Mouse (Mus musculus): ENCODE data around the gene Pla2g7. TPM values are rescaled to one million over a fixed set of nuclear protein-coding genes. Genes with fewer than 3 reads are reported as not detected.
"Not testable (repeated sequence)": the region's sequence is repeated elsewhere in the genome, so short reads cannot be mapped to it uniquely, and the experiment has no call there.

The Pla2g7 gene
- 8.8 and 14.1 TPM in 2 replicates for total RNA-seq (2015; ENCODE audit: low replicate concordance)
- 6.9 and 15.0 TPM in 2 replicates for total RNA-seq (2017; ENCODE audit: low replicate concordance)

- no peak for ATAC-seq (replicated peaks; ENCODE audit: low FRiP score, poor library complexity, severe bottlenecking)
These were observed at the start of gene Pla2g7 for GRCm38 (mm10) chr17:43567992-43568888. Pla2g7 (plus strand) TSS chr17:43568098.

GRCm38 (mm10) chr17:43518644-43519409 is 49.1 kb upstream of the Pla2g7 start:
- ATAC-seq (replicated peaks; ENCODE audit: low FRiP score, poor library complexity, severe bottlenecking) = no peak

- ATAC-seq (replicated peaks; ENCODE audit: low FRiP score, poor library complexity, severe bottlenecking) = no peak
These were observed 47.7 kb upstream of the Pla2g7 start for GRCm38 (mm10) chr17:43520166-43520565.

- no peak for ATAC-seq (replicated peaks; ENCODE audit: low FRiP score, poor library complexity, severe bottlenecking)
These were observed 37.4 kb upstream of the Pla2g7 start for GRCm38 (mm10) chr17:43530507-43530906.

- ATAC-seq (replicated peaks; ENCODE audit: low FRiP score, poor library complexity, severe bottlenecking) = no peak
These were observed 36.7 kb upstream of the Pla2g7 start for GRCm38 (mm10) chr17:43531192-43531591.

GRCm38 (mm10) chr17:43534362-43535222 is 33.3 kb upstream of the Pla2g7 start:
- no peak for ATAC-seq (replicated peaks; ENCODE audit: low FRiP score, poor library complexity, severe bottlenecking)

GRCm38 (mm10) chr17:43536841-43537240 is 31.1 kb upstream of the Pla2g7 start:
- not testable (repeated sequence) for ATAC-seq (replicated peaks; ENCODE audit: low FRiP score, poor library complexity, severe bottlenecking)

- no peak for ATAC-seq (replicated peaks; ENCODE audit: low FRiP score, poor library complexity, severe bottlenecking)
These were observed 29.1 kb upstream of the Pla2g7 start for GRCm38 (mm10) chr17:43538767-43539166.

GRCm38 (mm10) chr17:43543539-43543938 is 24.4 kb upstream of the Pla2g7 start, which contains the start of gene Ankrd66:
Ankrd66 (minus strand) TSS chr17:43543639.
- no peak for ATAC-seq (replicated peaks; ENCODE audit: low FRiP score, poor library complexity, severe bottlenecking)

GRCm38 (mm10) chr17:43544040-43544439 is 23.9 kb upstream of the Pla2g7 start:
- no peak for ATAC-seq (replicated peaks; ENCODE audit: low FRiP score, poor library complexity, severe bottlenecking)

GRCm38 (mm10) chr17:43551122-43551630 is 16.7 kb upstream of the Pla2g7 start:
- no peak for ATAC-seq (replicated peaks; ENCODE audit: low FRiP score, poor library complexity, severe bottlenecking)

- ATAC-seq (replicated peaks; ENCODE audit: low FRiP score, poor library complexity, severe bottlenecking) = no peak
These were observed 13.1 kb upstream of the Pla2g7 start for GRCm38 (mm10) chr17:43554516-43555403.

GRCm38 (mm10) chr17:43557104-43557503 is 10.8 kb upstream of the Pla2g7 start:
- no peak for ATAC-seq (replicated peaks; ENCODE audit: low FRiP score, poor library complexity, severe bottlenecking)

GRCm38 (mm10) chr17:43557541-43558090 is 10.3 kb upstream of the Pla2g7 start:
- no peak for ATAC-seq (replicated peaks; ENCODE audit: low FRiP score, poor library complexity, severe bottlenecking)

- no peak for ATAC-seq (replicated peaks; ENCODE audit: low FRiP score, poor library complexity, severe bottlenecking)
These were observed 9.2 kb upstream of the Pla2g7 start for GRCm38 (mm10) chr17:43558678-43559077.

- no peak for ATAC-seq (replicated peaks; ENCODE audit: low FRiP score, poor library complexity, severe bottlenecking)
These were observed 4.5 kb upstream of the Pla2g7 start for GRCm38 (mm10) chr17:43563192-43563987.

- no peak for ATAC-seq (replicated peaks; ENCODE audit: low FRiP score, poor library complexity, severe bottlenecking)
These were observed 306 bp upstream of the Pla2g7 start for GRCm38 (mm10) chr17:43567593-43567991.

Measured in erythroid progenitor cell, adult 5-6 weeks (primary cell).